Mouse (Mus musculus) CH12.LX (cell line): ENCODE results near the gene Rpl9-ps1. TPM values are rescaled to one million over a fixed set of nuclear protein-coding genes. Genes with fewer than 3 reads are reported as not detected.

Experiments used
- DNase-seq: peaks from one replicate; pipeline ENCODE4 v3.0.0-alpha.2; 2013; ENCODE audit errors: extremely low read depth
- H3K27ac ChIP-seq: 2 replicates; pipeline ENCODE4 v1.5.1; 2012; ENCODE audit warnings: low read depth, mild to moderate bottlenecking, control low read depth, moderate library complexity; ENCODE audit not compliant: insufficient read depth
- H3K27me3 ChIP-seq: replicated peaks from 2 replicates; pipeline ENCODE3; 2012; ENCODE audit warnings: inconsistent platforms
- H3K36me3 ChIP-seq, 2 experiments: replicated peaks in 1 of 2; 2 replicates each; pipeline versions ENCODE3 to v1.6.1; 2012; ENCODE audit warnings: inconsistent platforms in 1 of 2, low read length in 1 of 2, mild to moderate bottlenecking in 1 of 2, mixed read lengths in 1 of 2, moderate library complexity in 1 of 2; ENCODE audit not compliant: control insufficient read depth in 1 of 2, insufficient read depth in 1 of 2
- H3K4me1 ChIP-seq, 2 experiments: 2 replicates each; pipeline ENCODE4 v1.6.1; 2012; ENCODE audit warnings: inconsistent platforms in 1 of 2, moderate library complexity in 1 of 2; ENCODE audit not compliant: insufficient read depth in 2 of 2, control insufficient read depth in 1 of 2
- H3K4me2 ChIP-seq: 2 replicates; pipeline ENCODE4 v1.6.1; 2012; ENCODE audit warnings: low read depth, mild to moderate bottlenecking, control low read depth; ENCODE audit not compliant: poor library complexity, insufficient read depth, severe bottlenecking
- H3K4me3 ChIP-seq, 3 experiments: fragments of 150-350 bp in 1 of 3; sonication (generic) in 1 of 3; replicated peaks in 1 of 3; 2 replicates each; pipeline versions ENCODE3 to v1.5.1; 2011 to 2012; ENCODE audit warnings: low read depth in 2 of 3, low read length in 2 of 3, mild to moderate bottlenecking in 2 of 3, moderate library complexity in 2 of 3, control low read depth in 1 of 3, improper control_type of control experiment in 1 of 3, inconsistent platforms in 1 of 3, mixed read lengths in 1 of 3; ENCODE audit not compliant: poor library complexity in 1 of 3
- H3K79me2 ChIP-seq: replicated peaks from 2 replicates; pipeline ENCODE4 v1.6.1; 2012; ENCODE audit warnings: mild to moderate bottlenecking, moderate library complexity; ENCODE audit not compliant: control insufficient read depth, poor library complexity, insufficient read depth, severe bottlenecking; ENCODE audit errors: extremely low read depth
- H3K9ac ChIP-seq: 2 replicates; pipeline ENCODE4 v1.6.1; 2012; ENCODE audit warnings: low read depth, mild to moderate bottlenecking, control low read depth, moderate library complexity; ENCODE audit not compliant: insufficient read depth
- H3K9me3 ChIP-seq: replicated peaks from 2 replicates; pipeline ENCODE3; 2012; ENCODE audit warnings: low read length, inconsistent platforms, mixed read lengths
- BHLHE40 ChIP-seq: IDR thresholded peaks from 2 replicates; pipeline ENCODE4 v1.6.1; 2011; ENCODE audit warnings: mild to moderate bottlenecking, low read depth, low read length, improper control_type of control experiment
- CHD1 ChIP-seq: IDR thresholded peaks from 2 replicates; pipeline ENCODE4 v1.6.1; 2012; ENCODE audit warnings: low read depth, low read length, improper control_type of control experiment, inconsistent platforms
- CHD2 ChIP-seq: IDR thresholded peaks from 2 replicates; pipeline ENCODE4 v1.6.1; 2011; ENCODE audit warnings: low read length, improper control_type of control experiment
- CTCF ChIP-seq, 2 experiments: IDR thresholded peaks in 1 of 2; conservative IDR thresholded peaks in 1 of 2; 2 replicates each; pipeline ENCODE4 v1.5.1; 2011 to 2012; ENCODE audit warnings: low read depth in 2 of 2, low read length in 2 of 2, improper control_type of control experiment in 1 of 2, inconsistent platforms in 1 of 2, mild to moderate bottlenecking in 1 of 2, moderate library complexity in 1 of 2
- E2F4 ChIP-seq: IDR thresholded peaks from 2 replicates; pipeline ENCODE4 v1.6.1; 2011; ENCODE audit warnings: low read depth, low read length, improper control_type of control experiment; ENCODE audit not compliant: insufficient replicate concordance
- ELF1 ChIP-seq: IDR thresholded peaks from 2 replicates; pipeline ENCODE4 v1.6.1; 2014; ENCODE audit warnings: low read depth, mild to moderate bottlenecking, inconsistent platforms, low read length, improper control_type of control experiment
- EP300 ChIP-seq: IDR thresholded peaks from 2 replicates; pipeline ENCODE4 v1.6.1; 2011; ENCODE audit warnings: low read length, improper control_type of control experiment
- IRF4 ChIP-seq: IDR thresholded peaks from 2 replicates; pipeline ENCODE4 v1.6.1; 2014; ENCODE audit warnings: low read depth, mild to moderate bottlenecking, inconsistent platforms, low read length, improper control_type of control experiment
- KAT2A ChIP-seq: IDR thresholded peaks from 2 replicates; pipeline ENCODE4 v1.6.1; 2012; ENCODE audit warnings: low read length, improper control_type of control experiment, inconsistent platforms; ENCODE audit not compliant: insufficient replicate concordance
- MAFK ChIP-seq: IDR thresholded peaks from 2 replicates; pipeline ENCODE4 v1.6.1; 2011; ENCODE audit warnings: low read length, improper control_type of control experiment; ENCODE audit not compliant: insufficient replicate concordance
- MAX ChIP-seq: IDR thresholded peaks from 2 replicates; pipeline ENCODE4 v1.6.1; 2011; ENCODE audit warnings: low read length, improper control_type of control experiment
- MAZ ChIP-seq: IDR thresholded peaks from 2 replicates; pipeline ENCODE4 v1.6.1; 2012; ENCODE audit warnings: low read depth, mild to moderate bottlenecking, inconsistent platforms, low read length, improper control_type of control experiment, moderate library complexity
- MXI1 ChIP-seq: IDR thresholded peaks from 2 replicates; pipeline ENCODE4 v1.6.1; 2011; ENCODE audit warnings: mild to moderate bottlenecking, low read depth, low read length, improper control_type of control experiment
- MYC ChIP-seq: IDR thresholded peaks from 2 replicates; pipeline ENCODE4 v1.6.1; 2011; ENCODE audit warnings: low read depth, mild to moderate bottlenecking, improper control_type of control experiment, low read length
- NELFE ChIP-seq: IDR thresholded peaks from 2 replicates; pipeline ENCODE4 v1.6.1; 2011; ENCODE audit warnings: low read depth, low read length, improper control_type of control experiment
- PAX5 ChIP-seq: IDR thresholded peaks from 2 replicates; pipeline ENCODE4 v1.6.1; 2012; ENCODE audit warnings: low read length, inconsistent platforms, mixed read lengths
- POLR2A ChIP-seq: IDR thresholded peaks from 2 replicates; pipeline ENCODE4 v1.6.1; 2011; ENCODE audit warnings: low read depth, mild to moderate bottlenecking, improper control_type of control experiment, low read length
- RAD21 ChIP-seq: IDR thresholded peaks from 2 replicates; pipeline ENCODE4 v1.6.1; 2011; ENCODE audit warnings: low read depth, mild to moderate bottlenecking, low read length, improper control_type of control experiment, moderate library complexity
- RCOR1 ChIP-seq: conservative IDR thresholded peaks from 2 replicates; pipeline ENCODE4 v1.6.1; 2012; ENCODE audit warnings: low read depth, mild to moderate bottlenecking, inconsistent platforms, low read length, improper control_type of control experiment
- TBP ChIP-seq: conservative IDR thresholded peaks from 2 replicates; pipeline ENCODE4 v1.6.1; 2011; ENCODE audit warnings: low read depth, low read length, improper control_type of control experiment
- TCF12 ChIP-seq: IDR thresholded peaks from 2 replicates; pipeline ENCODE4 v1.6.1; 2014; ENCODE audit warnings: low read depth, mild to moderate bottlenecking, inconsistent platforms, low read length, improper control_type of control experiment
- USF1 ChIP-seq: IDR thresholded peaks from 2 replicates; pipeline ENCODE4 v1.6.1; 2014; ENCODE audit warnings: low read depth, mild to moderate bottlenecking, inconsistent platforms, low read length, improper control_type of control experiment
- USF2 ChIP-seq: conservative IDR thresholded peaks from 2 replicates; pipeline ENCODE4 v1.6.1; 2011; ENCODE audit warnings: low read depth, low read length, improper control_type of control experiment
- ZC3H11A ChIP-seq: IDR thresholded peaks from 2 replicates; pipeline ENCODE4 v1.6.1; 2012; ENCODE audit warnings: low read depth, mild to moderate bottlenecking, inconsistent platforms, low read length, improper control_type of control experiment
- ZMIZ1 ChIP-seq: IDR thresholded peaks from 2 replicates; pipeline ENCODE4 v1.6.1; 2012; ENCODE audit warnings: low read depth, mild to moderate bottlenecking, inconsistent platforms, low read length, improper control_type of control experiment
- dilution Hi-C: fragments of 300-500 bp; cut with MboI; formaldehyde crosslinking; loops from 2 replicates; pipeline ENCODE4 v1.14.3; 2020; ENCODE audit warnings: low sequenced_read_pairs; ENCODE audit not compliant: extremely low pct_unique_long_range_greater_than_20kb, extremely low pct_ligation_motif_present
- in situ Hi-C: fragments of 300-500 bp; cut with MboI; formaldehyde crosslinking; loops from 3 replicates; pipeline ENCODE4 v1.14.3; 2019; ENCODE audit warnings: low sequenced_read_pairs, low pct_ligation_motif_present, low pct_unique_long_range_greater_than_20kb, mixed read lengths
- polyA plus RNA-seq: library from polyadenylated mRNA; unstranded; fragments of >175 nt; gene quantifications from 2 replicates; pipeline ENCODE4 v1.2.1, GENCODE M21; 2012; ENCODE audit warnings: low read depth; ENCODE audit not compliant: insufficient read length
- total RNA-seq, 2 experiments: library from RNA; depleted of rRNA; stranded (reverse); fragments of 300-350 nt in 1 of 2; fragments of >200 nt in 1 of 2; gene quantifications; 2 replicates each; pipeline ENCODE4 v1.2.3; 2012 to 2014

The Rpl9-ps1 gene
- total and polyA plus RNA-seq, 3 experiments: not detected

DNA sequence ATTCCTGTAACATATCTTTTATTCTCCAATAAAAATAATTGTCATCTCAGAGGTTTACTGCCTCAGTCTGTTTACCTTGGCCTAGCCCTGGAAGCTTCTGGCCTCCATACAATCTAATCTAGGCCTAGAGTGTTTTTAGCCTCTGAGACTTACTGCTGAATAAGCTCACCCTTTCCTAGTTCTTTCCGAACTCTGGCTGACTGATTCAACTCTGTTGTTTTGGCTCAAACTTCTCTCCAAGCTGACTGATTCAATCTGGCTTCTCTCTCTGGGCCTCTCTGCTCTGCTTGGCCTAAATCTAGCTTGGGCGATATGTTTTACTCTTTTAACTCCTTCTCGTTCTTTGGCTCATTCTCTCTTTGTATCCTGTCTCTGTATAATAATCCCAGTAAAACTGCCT is 46.4 kb downstream of the Rpl9-ps1 start:
- no peak for TF ChIP-seq MAX
- TF ChIP-seq BHLHE40: no peak
- TF ChIP-seq RCOR1: no peak
- dilution Hi-C loops: no loop called here
- no peaks in the 10 kb centered on the region for H3K79me2 ChIP-seq
- no peak overlapping the region for H3K27ac ChIP-seq
- in situ Hi-C loops: no loop called here
- no peak for DNase-seq
- H3K9ac ChIP-seq: no peak overlapping the region
- peaks cover 6 to 34% of the 10 kb centered on the region in 2 experiments for H3K4me1 ChIP-seq
- no peak overlapping the region for H3K4me2 ChIP-seq
- no peak overlapping the region for H3K4me3 ChIP-seq
- no peaks in the 10 kb centered on the region for H3K9me3 ChIP-seq
- H3K27me3 ChIP-seq: no peaks in the 10 kb centered on the region
- H3K36me3 ChIP-seq: no peaks in the 10 kb centered on the region

DNA sequence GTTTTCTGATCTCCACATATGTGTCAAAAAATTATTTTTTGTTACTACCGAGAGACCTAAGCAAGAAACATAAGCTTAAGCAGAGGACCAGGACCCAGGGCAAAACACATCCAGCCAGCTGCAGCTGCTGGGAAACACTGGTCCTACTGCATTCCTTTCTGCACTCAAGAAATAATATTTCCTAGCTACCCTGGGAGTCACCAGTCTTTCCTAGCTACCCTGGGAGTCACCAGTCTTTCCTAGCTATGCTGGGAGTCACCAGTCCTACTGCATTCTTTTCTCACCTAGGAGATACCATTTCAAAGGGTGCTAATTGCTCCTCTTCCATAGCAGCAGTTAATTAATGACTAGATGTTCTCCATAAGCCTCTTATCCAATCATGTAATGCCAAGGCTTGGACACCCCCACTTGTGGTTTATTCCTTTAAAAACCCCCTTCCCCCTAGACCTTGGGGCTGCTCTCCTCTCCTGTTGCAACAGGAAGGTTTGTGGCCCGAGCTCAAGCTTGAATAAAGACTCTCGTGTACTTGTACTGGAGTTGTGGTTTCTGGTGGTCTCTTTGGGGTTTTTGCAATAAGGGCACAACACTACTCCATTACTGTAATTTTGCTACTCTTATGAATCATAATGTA is 47.1 kb downstream of the Rpl9-ps1 start:
- Histone ChIP-seq H3K79me2 (no peaks in the 10 kb centered on the region), H3K9ac (no peak overlapping the region), H3K9me3 (no peaks in the 10 kb centered on the region), H3K4me2 (no peak overlapping the region), H3K4me3 (no peak overlapping the region), H3K27me3 (no peaks in the 10 kb centered on the region), H3K36me3 (no peaks in the 10 kb centered on the region), H3K27ac (no peak overlapping the region), H3K4me1 (peaks cover 7 to 41% of the 10 kb centered on the region in 2 experiments)
- in situ Hi-C loops: no loop called here
- TF ChIP-seq CHD2 (no peak), KAT2A (no peak), ZMIZ1 (no peak), PAX5 (no peak), E2F4 (no peak), ELF1 (no peak), USF2 (no peak), RAD21 (no peak), IRF4 (no peak), MAZ (no peak), USF1 (no peak), MAFK (no peak)
- DNase-seq: no peak
- dilution Hi-C loops: no loop called here

DNA sequence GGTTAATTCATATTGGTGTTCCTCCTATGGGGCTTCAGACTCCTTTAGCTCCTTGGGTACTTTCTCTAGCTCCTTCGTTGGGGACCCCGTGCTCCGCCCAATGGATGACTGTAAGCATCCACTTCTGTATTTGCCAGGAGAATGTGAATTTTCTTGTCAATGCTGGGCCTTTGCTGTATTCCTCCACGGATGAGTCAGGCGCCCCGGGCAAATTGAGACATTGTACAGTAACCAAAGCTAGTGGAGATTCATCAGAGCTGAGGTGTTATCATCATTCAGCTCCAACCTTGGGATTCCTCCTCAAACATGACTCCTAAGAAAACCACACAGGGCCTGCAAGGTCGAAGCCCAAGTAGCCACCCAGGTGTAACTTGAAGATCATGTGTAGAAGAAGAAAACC is 47.6 kb downstream of the Rpl9-ps1 start:
- Histone ChIP-seq H3K27ac (no peak overlapping the region), H3K27me3 (no peaks in the 10 kb centered on the region), H3K9me3 (no peaks in the 10 kb centered on the region), H3K4me1 (peaks cover 10 to 46% of the 10 kb centered on the region in 2 experiments), H3K4me3 (no peak overlapping the region), H3K79me2 (no peaks in the 10 kb centered on the region), H3K9ac (no peak overlapping the region), H3K4me2 (no peak overlapping the region), H3K36me3 (no peaks in the 10 kb centered on the region)
- DNase-seq: no peak
- TF ChIP-seq IRF4 (no peak), CTCF (conservative IDR thresholded peaks at IDR 0.05 in 1 of 2, IDR thresholded peaks at IDR 0.05 in 1 of 2; ENCODE audit: low read depth in 2 of 2, low read length in 2 of 2) (no peak), CHD1 (no peak), EP300 (no peak), NELFE (no peak), MXI1 (no peak), USF2 (no peak), POLR2A (no peak), RCOR1 (no peak), ZC3H11A (no peak), USF1 (no peak), TBP (no peak), ZMIZ1 (no peak), MYC (no peak), TCF12 (no peak), BHLHE40 (no peak)
- in situ Hi-C loops: no loop called here
- dilution Hi-C loops: no loop called here
